Mouse (Mus musculus): Measurements from ENCODE around the gene Gas2l3. TPM values are rescaled to one million over a fixed set of nuclear protein-coding genes. Genes with fewer than 3 reads are reported as not detected.

Gene Gas2l3
- polyA plus RNA-seq (2016; fragmentation: Nextera tagmentation; extraction: Ambion mirVana), result 7.0 and 8.1 TPM in 2 replicates

GRCm38 (mm10) chr10:89443623-89444151, at the start of gene Gas2l3:
Gene Gas2l3 (minus strand): TSS chr10:89443967.
- peak within 1 kb of the TSS; percentile 91 for H3K4me2 ChIP-seq (replicated peaks)
- H3K9ac ChIP-seq, result peak within 1 kb of the TSS; percentile 48
- peaks cover 35% of the 10 kb centered on the region for H3K27me3 ChIP-seq (replicated peaks)
- H3K9me3 ChIP-seq, result no peaks in the 10 kb centered on the region
- peak; percentile 97 for ATAC-seq (ENCODE audit: low FRiP score, low read depth)
- H3K27ac ChIP-seq, result no peak within 1 kb of the TSS
- WGBS, result under 1% methylated on average over 39 of the region's 39 CpGs
- H3K4me1 ChIP-seq, result peaks cover 12% of the 10 kb centered on the region; the same call in 1 of the 2 replicates
- H3K36me3 ChIP-seq, result no peaks in the 10 kb centered on the region
- peak within 1 kb of the TSS; percentile 57 for H3K4me3 ChIP-seq

GRCm38 (mm10) chr10:89491321-89491720, 47.6 kb upstream of the Gas2l3 start:
- 6% methylated on average over 3 of the region's 3 CpGs for WGBS
- ATAC-seq (ENCODE audit: low FRiP score, low read depth), result peak; percentile 48; the same call in 1 of the 2 replicates
- Histone ChIP-seq H3K27me3 (replicated peaks) (peaks cover 4% of the 10 kb centered on the region; the same call in 1 of the 2 replicates), H3K4me1 (0 out of 2 replicates have a peak, but pooled peaks cover 3% of the 10 kb centered on the region), H3K4me3 (no peak overlapping the region), H3K36me3 (no peaks in the 10 kb centered on the region), H3K4me2 (replicated peaks) (no peak overlapping the region), H3K27ac (no peak overlapping the region), H3K9me3 (no peaks in the 10 kb centered on the region), H3K9ac (no peak overlapping the region)

GRCm38 (mm10) chr10:89490250-89490649, 46.5 kb upstream of the Gas2l3 start:
- Histone ChIP-seq H3K27ac (no peak overlapping the region), H3K4me2 (replicated peaks) (no peak overlapping the region), H3K27me3 (replicated peaks) (peaks cover 5% of the 10 kb centered on the region; the same call in 1 of the 2 replicates), H3K4me1 (0 out of 2 replicates have a peak, but pooled peaks cover 3% of the 10 kb centered on the region), H3K9ac (no peak overlapping the region), H3K4me3 (no peak overlapping the region), H3K36me3 (no peaks in the 10 kb centered on the region), H3K9me3 (no peaks in the 10 kb centered on the region)
- WGBS, result 88% methylated on average over 3 of the region's 3 CpGs
- no peak for ATAC-seq (ENCODE audit: low FRiP score, low read depth)

GRCm38 (mm10) chr10:89489459-89489858, 45.7 kb upstream of the Gas2l3 start:
- Histone ChIP-seq H3K36me3 (no peaks in the 10 kb centered on the region), H3K4me3 (no peak overlapping the region), H3K4me2 (replicated peaks) (no peak overlapping the region), H3K27me3 (replicated peaks) (peaks cover 4% of the 10 kb centered on the region; the same call in 1 of the 2 replicates), H3K4me1 (0 out of 2 replicates have a peak, but pooled peaks cover 3% of the 10 kb centered on the region), H3K9ac (no peak overlapping the region), H3K9me3 (no peaks in the 10 kb centered on the region), H3K27ac (no peak overlapping the region)
- ATAC-seq (ENCODE audit: low FRiP score, low read depth), result no peak
- 92% methylated on average over 4 of the region's 4 CpGs for WGBS

DNA sequence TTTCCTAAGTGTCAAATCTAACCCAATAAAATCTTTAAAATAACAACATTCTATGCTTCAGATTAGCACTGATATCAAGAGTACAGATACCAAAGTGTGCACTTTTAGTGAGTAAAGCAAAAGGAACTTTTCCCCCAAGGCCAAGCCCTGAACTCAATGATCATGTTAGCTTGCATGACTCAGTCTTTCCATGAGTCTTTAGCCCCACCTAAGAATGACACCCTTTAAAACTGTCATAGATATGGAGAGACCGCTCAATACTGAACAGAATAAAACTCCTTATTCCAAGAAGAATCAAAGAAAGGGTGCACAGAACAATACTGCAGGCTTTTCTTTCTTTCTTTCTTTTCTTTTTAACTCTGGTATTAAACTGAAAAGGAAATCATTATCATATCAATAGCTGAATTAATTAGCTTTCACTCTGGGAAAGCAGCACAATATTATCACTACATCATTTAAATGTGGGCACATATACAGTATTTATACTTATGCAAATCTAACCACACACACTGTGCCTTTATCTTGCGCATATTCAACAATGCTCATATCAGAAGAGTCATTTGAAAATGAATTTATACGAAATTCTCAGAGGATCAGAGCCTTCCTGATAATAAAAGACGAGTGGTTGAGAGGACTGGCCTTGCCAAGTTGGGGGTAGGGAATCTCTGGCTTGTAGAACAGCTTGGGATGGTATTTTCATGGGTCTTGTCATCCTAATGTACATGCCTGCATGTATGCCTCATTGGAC, 43.4 kb upstream of the Gas2l3 start:
- WGBS, result 36% methylated on average over 4 of the region's 4 CpGs
- Histone ChIP-seq H3K36me3 (no peaks in the 10 kb centered on the region), H3K9ac (no peak overlapping the region), H3K27ac (no peak overlapping the region), H3K27me3 (replicated peaks) (peaks cover 4% of the 10 kb centered on the region; the same call in 1 of the 2 replicates), H3K9me3 (no peaks in the 10 kb centered on the region), H3K4me2 (replicated peaks) (no peak overlapping the region), H3K4me1 (peaks cover 6% of the 10 kb centered on the region; the same call in 1 of the 2 replicates), H3K4me3 (no peak overlapping the region)
- no peak for ATAC-seq (ENCODE audit: low FRiP score, low read depth)

GRCm38 (mm10) chr10:89484907-89485306, 41.1 kb upstream of the Gas2l3 start:
- H3K27me3 ChIP-seq (replicated peaks), result peaks cover 4% of the 10 kb centered on the region; the same call in 1 of the 2 replicates
- H3K9ac ChIP-seq, result no peak overlapping the region
- no peaks in the 10 kb centered on the region for H3K9me3 ChIP-seq
- no peak overlapping the region for H3K4me3 ChIP-seq
- no peak overlapping the region for H3K4me2 ChIP-seq (replicated peaks)
- H3K4me1 ChIP-seq, result peaks cover 5% of the 10 kb centered on the region; the same call in 1 of the 2 replicates
- no peaks in the 10 kb centered on the region for H3K36me3 ChIP-seq
- no peak overlapping the region for H3K27ac ChIP-seq
- ATAC-seq (ENCODE audit: low FRiP score, low read depth), result no peak

DNA sequence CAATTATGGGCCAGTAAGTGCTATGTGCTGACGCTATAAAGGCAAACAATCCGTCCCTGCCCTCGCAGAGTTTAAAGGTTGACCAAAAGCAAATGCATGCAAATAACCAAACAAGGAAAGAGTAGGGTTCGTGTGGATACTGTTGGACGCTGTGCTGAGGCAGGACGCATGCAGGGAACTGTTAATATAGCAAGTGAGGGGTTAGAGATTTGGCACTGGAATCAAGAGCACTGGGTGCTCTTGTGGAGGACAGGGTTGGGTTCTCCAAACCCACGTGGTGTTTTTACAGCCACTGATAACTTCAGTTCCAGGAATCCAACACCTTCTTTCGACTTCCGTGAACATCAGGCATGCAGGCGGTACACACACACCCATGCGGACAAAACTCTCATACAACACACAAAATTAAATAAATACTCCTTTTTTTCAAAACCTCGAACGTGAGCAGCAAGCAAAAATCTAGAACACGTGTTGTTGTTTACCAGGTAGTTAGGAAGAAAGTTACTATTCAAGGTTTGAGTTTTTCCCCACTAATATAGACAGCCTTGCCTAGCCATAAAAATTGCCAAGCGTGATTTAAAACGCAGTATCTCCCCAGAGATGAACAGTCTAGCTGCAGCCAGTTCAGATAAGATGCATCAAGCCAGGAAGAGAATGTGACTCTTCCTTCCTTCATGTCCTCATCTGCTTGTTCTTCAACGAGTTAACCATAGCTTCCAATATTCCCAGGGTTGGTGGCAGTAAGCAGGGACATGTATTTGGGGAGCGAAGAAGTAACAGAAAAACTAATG, 40.2 kb upstream of the Gas2l3 start:
- Histone ChIP-seq H3K9ac (no peak overlapping the region), H3K4me2 (replicated peaks) (no peak overlapping the region), H3K36me3 (no peaks in the 10 kb centered on the region), H3K4me1 (peaks cover 5% of the 10 kb centered on the region; the same call in 1 of the 2 replicates), H3K4me3 (no peak overlapping the region), H3K9me3 (no peaks in the 10 kb centered on the region), H3K27me3 (replicated peaks) (peaks cover 4% of the 10 kb centered on the region; the same call in 1 of the 2 replicates), H3K27ac (no peak overlapping the region)
- WGBS, result 75% methylated on average over 18 of the region's 18 CpGs
- ATAC-seq (ENCODE audit: low FRiP score, low read depth), result no peak

- ATAC-seq (ENCODE audit: low FRiP score, low read depth), result no peak
- H3K36me3 ChIP-seq, result no peaks in the 10 kb centered on the region
- no peak overlapping the region for H3K4me3 ChIP-seq
- peaks cover 4% of the 10 kb centered on the region; the same call in 1 of the 2 replicates for H3K27me3 ChIP-seq (replicated peaks)
- H3K9ac ChIP-seq, result no peak overlapping the region
- H3K9me3 ChIP-seq, result no peaks in the 10 kb centered on the region
- H3K4me2 ChIP-seq (replicated peaks), result no peak overlapping the region
- peaks cover 5% of the 10 kb centered on the region; the same call in 1 of the 2 replicates for H3K4me1 ChIP-seq
- 80% methylated on average over 14 of the region's 14 CpGs for WGBS
- no peak overlapping the region for H3K27ac ChIP-seq
Observed at GRCm38 (mm10) chr10:89483113-89483512, 39.3 kb upstream of the Gas2l3 start.

- no peaks in the 10 kb centered on the region for H3K36me3 ChIP-seq
- H3K9me3 ChIP-seq, result no peaks in the 10 kb centered on the region
- H3K9ac ChIP-seq, result no peak overlapping the region
- H3K4me1 ChIP-seq, result peaks cover 5% of the 10 kb centered on the region; the same call in 1 of the 2 replicates
- peaks cover 4% of the 10 kb centered on the region; the same call in 1 of the 2 replicates for H3K27me3 ChIP-seq (replicated peaks)
- peak; percentile 48; the same call in 1 of the 2 replicates for ATAC-seq (ENCODE audit: low FRiP score, low read depth)
- no peak overlapping the region for H3K27ac ChIP-seq
- no peak overlapping the region for H3K4me3 ChIP-seq
- 26% methylated on average over 10 of the region's 10 CpGs for WGBS
- peak overlapping the region; percentile 17 for H3K4me2 ChIP-seq (replicated peaks)
Observed at GRCm38 (mm10) chr10:89482142-89482681, 38.4 kb upstream of the Gas2l3 start.

- H3K27ac ChIP-seq, result no peak overlapping the region
Observed at GRCm38 (mm10) chr10:89481638-89482037, 37.9 kb upstream of the Gas2l3 start.

GRCm38 (mm10) chr10:89478766-89479165, 35.0 kb upstream of the Gas2l3 start:
- Histone ChIP-seq H3K4me3 (no peak overlapping the region), H3K27ac (no peak overlapping the region), H3K9ac (no peak overlapping the region), H3K4me1 (peaks cover 5% of the 10 kb centered on the region; the same call in 1 of the 2 replicates), H3K9me3 (no peaks in the 10 kb centered on the region), H3K4me2 (replicated peaks) (no peak overlapping the region), H3K36me3 (no peaks in the 10 kb centered on the region), H3K27me3 (replicated peaks) (no peaks in the 10 kb centered on the region)
- 90% methylated on average over 8 of the region's 8 CpGs for WGBS
- ATAC-seq (ENCODE audit: low FRiP score, low read depth), result no peak

More at GRCm38 (mm10) chr10:89481638-89482037, 37.9 kb upstream of the Gas2l3 start:
- Histone ChIP-seq H3K9ac (no peak overlapping the region), H3K4me2 (replicated peaks) (peak overlapping the region; percentile 17; the same call in 1 of the 2 replicates), H3K4me3 (no peak overlapping the region), H3K27me3 (replicated peaks) (peaks cover 4% of the 10 kb centered on the region; the same call in 1 of the 2 replicates), H3K9me3 (no peaks in the 10 kb centered on the region), H3K4me1 (peaks cover 5% of the 10 kb centered on the region; the same call in 1 of the 2 replicates), H3K36me3 (no peaks in the 10 kb centered on the region)
- ATAC-seq (ENCODE audit: low FRiP score, low read depth), result no peak
- WGBS, result 28% methylated on average over 7 of the region's 7 CpGs
